Mouse (Mus musculus) limb, embryonic 15.5 days (tissue): ENCODE data around the gene Tada3. TPM values are rescaled to one million over a fixed set of nuclear protein-coding genes. Genes with fewer than 3 reads are reported as not detected.

Source experiments
- ATAC-seq: fragments of 200-750 bp; cut with Nextera tagmentation; 2 replicates; pipeline ENCODE4 v1.8.0; 2017; ENCODE audit warnings: low read depth, moderate TSS enrichment; ENCODE audit not compliant: insufficient number of reproducible peaks, low FRiP score, low TSS enrichment
- H3K27ac ChIP-seq: fragments of 300-500 bp; sonication (generic); 2 replicates; pipeline ENCODE4 v1.5.1; 2015; ENCODE audit warnings: moderate library complexity, mild to moderate bottlenecking, inconsistent platforms
- H3K27me3 ChIP-seq: fragments of 300-500 bp; sonication (generic); 2 replicates; pipeline ENCODE4 v1.6.1; 2015; ENCODE audit warnings: inconsistent platforms
- H3K36me3 ChIP-seq: fragments of 300-500 bp; sonication (generic); 2 replicates; pipeline ENCODE4 v1.6.1; 2015; ENCODE audit warnings: inconsistent platforms
- H3K4me1 ChIP-seq: fragments of 300-500 bp; sonication (generic); 2 replicates; pipeline ENCODE4 v1.6.1; 2015; ENCODE audit warnings: inconsistent platforms
- H3K4me2 ChIP-seq: fragments of 300-500 bp; sonication (generic); 2 replicates; pipeline ENCODE4 v1.6.1; 2015; ENCODE audit warnings: mild to moderate bottlenecking, inconsistent platforms
- H3K4me3 ChIP-seq: fragments of 300-500 bp; sonication (generic); 2 replicates; pipeline ENCODE4 v1.5.1; 2015; ENCODE audit warnings: mild to moderate bottlenecking, inconsistent platforms
- H3K9ac ChIP-seq: fragments of 300-500 bp; sonication (generic); 2 replicates; pipeline ENCODE4 v1.6.1; 2015; ENCODE audit warnings: inconsistent platforms
- H3K9me3 ChIP-seq: fragments of 300-500 bp; sonication (generic); 2 replicates; pipeline ENCODE4 v1.6.1; 2016; ENCODE audit warnings: inconsistent platforms
- WGBS: fragments of 180-500 bp; shearing (Covaris S2); methylation state at CpG from one replicate; pipeline ENCODE4 v1.1.7; 2015; 5-methylcytosine and 5-hydroxymethylcytosine counted together
- polyA plus RNA-seq: library from polyadenylated mRNA; unstranded; fragments of >200 nt; fragmentation: Nextera tagmentation; extraction: Ambion mirVana; gene quantifications from 2 replicates; pipeline ENCODE4 v1.2.1, GENCODE M21; 2015

Gene Tada3
- polyA plus RNA-seq, 1 experiment from 2014 or later: 45.1 TPM

- no peak for ATAC-seq
- Histone ChIP-seq H3K36me3 (peaks cover 22% of the 10 kb centered on the region), H3K27ac (no peak overlapping the region), H3K9me3 (no peaks in the 10 kb centered on the region), H3K4me1 (no peaks in the 10 kb centered on the region), H3K4me3 (no peak overlapping the region), H3K4me2 (no peak overlapping the region), H3K27me3 (no peaks in the 10 kb centered on the region), H3K9ac (no peak overlapping the region)
- 78% methylated on average over 12 of the region's 12 CpGs for WGBS
Measured at GRCm38 (mm10) chr6:113404649-113405448, 27.2 kb upstream of the Tada3 start.

- WGBS: 91% methylated on average over 13 of the region's 13 CpGs
- no peak overlapping the region for H3K27ac ChIP-seq
- H3K4me1 ChIP-seq: no peaks in the 10 kb centered on the region
Measured at GRCm38 (mm10) chr6:113402094-113402493, 24.4 kb upstream of the Tada3 start.

GRCm38 (mm10) chr6:113396270-113397030 lies 18.8 kb upstream of the Tada3 start:
- Histone ChIP-seq H3K9ac (no peak overlapping the region), H3K27ac (no peak overlapping the region), H3K27me3 (no peaks in the 10 kb centered on the region), H3K4me2 (no peak overlapping the region), H3K4me1 (peaks cover 18% of the 10 kb centered on the region), H3K36me3 (peaks cover 22% of the 10 kb centered on the region), H3K4me3 (no peak overlapping the region), H3K9me3 (no peaks in the 10 kb centered on the region)
- ATAC-seq: no peak
- WGBS: 83% methylated on average over 10 of the region's 10 CpGs

More at GRCm38 (mm10) chr6:113402094-113402493, 24.4 kb upstream of the Tada3 start:
- Histone ChIP-seq H3K9ac (no peak overlapping the region), H3K4me3 (no peak overlapping the region), H3K4me2 (no peak overlapping the region), H3K36me3 (peaks cover 16% of the 10 kb centered on the region), H3K27me3 (no peaks in the 10 kb centered on the region), H3K9me3 (no peaks in the 10 kb centered on the region)
- no peak for ATAC-seq

DNA sequence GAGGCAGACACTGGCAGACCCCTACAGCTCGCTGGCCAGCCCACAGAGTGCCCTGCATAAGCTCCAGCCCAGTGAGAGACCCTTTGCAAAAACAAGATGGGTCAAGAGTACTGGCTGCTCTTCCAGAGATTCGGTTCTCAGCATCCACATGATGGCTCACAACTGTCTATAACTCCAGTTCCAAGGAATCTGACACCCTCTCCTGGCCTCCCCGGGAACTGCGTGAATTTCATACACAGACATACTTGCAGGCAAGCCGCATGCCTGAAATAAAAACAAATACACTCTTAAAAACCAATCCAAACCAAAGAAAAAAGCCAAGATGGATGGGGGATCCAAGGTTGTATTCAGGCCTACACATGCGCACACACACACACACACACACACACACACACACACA lies 17.8 kb upstream of the Tada3 start:
- no peak overlapping the region for H3K4me2 ChIP-seq
- ATAC-seq: no peak
- H3K4me3 ChIP-seq: no peak overlapping the region
- H3K4me1 ChIP-seq: peaks cover 18% of the 10 kb centered on the region
- WGBS: 93% methylated on average over 6 of the region's 6 CpGs
- peaks cover 3% of the 10 kb centered on the region; the same call in 1 of the 2 replicates for H3K27me3 ChIP-seq
- H3K27ac ChIP-seq: no peak overlapping the region
- no peaks in the 10 kb centered on the region for H3K9me3 ChIP-seq
- peaks cover 25% of the 10 kb centered on the region for H3K36me3 ChIP-seq
- no peak overlapping the region for H3K9ac ChIP-seq

DNA sequence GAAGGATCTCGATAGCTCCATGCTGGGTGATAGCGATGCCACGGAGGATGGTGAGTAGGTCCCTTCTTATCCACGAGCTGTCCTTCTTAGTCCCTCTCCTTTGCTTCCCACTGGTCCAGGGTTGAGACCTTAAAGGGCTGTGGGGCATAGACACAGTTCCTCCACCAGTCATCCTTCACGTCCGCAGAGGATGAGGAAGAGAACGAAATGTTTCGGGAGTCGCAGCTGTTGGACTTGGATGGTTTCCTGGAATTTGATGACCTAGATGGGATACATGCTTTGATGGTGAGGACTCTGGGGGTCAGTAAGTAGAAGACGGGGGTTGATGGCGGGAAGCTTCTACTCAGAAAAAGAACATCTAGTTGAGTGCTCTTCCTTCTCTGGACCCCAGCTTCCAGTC lies 17.1 kb upstream of the Tada3 start:
- Histone ChIP-seq H3K4me3 (no peak overlapping the region), H3K9me3 (no peaks in the 10 kb centered on the region), H3K4me1 (peaks cover 18% of the 10 kb centered on the region), H3K4me2 (no peak overlapping the region), H3K9ac (no peak overlapping the region), H3K36me3 (peaks cover 32% of the 10 kb centered on the region), H3K27me3 (peaks cover 3% of the 10 kb centered on the region; the same call in 1 of the 2 replicates), H3K27ac (no peak overlapping the region)
- 88% methylated on average over 11 of the region's 11 CpGs for WGBS
- ATAC-seq: no peak

DNA sequence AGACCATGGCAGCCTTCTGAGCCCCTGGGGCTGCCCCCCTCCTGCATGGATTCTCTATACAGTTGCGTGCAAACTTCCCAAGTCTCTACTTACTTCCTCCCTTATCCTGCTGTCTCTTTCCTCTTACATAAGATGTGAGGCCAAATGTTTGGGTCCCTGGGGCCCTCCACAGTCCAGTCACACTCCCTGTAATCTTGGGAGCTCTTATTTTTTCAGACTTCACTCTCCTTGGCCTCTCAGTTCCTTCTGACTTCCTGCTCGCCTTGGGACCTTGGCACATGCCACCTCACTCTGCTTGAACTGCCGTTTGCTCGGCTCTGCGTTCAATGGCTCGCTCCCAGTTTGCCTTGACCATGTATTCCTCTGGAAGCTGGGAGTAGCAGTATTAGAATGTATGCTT lies 16.3 kb upstream of the Tada3 start:
- Histone ChIP-seq H3K9me3 (no peaks in the 10 kb centered on the region), H3K36me3 (peaks cover 41% of the 10 kb centered on the region), H3K27me3 (peaks cover 3% of the 10 kb centered on the region; the same call in 1 of the 2 replicates), H3K27ac (no peak overlapping the region), H3K4me1 (peaks cover 24% of the 10 kb centered on the region), H3K4me3 (no peak overlapping the region), H3K4me2 (no peak overlapping the region), H3K9ac (no peak overlapping the region)
- ATAC-seq: no peak
- WGBS: 88% methylated on average over 6 of the region's 6 CpGs

GRCm38 (mm10) chr6:113392387-113393071 lies 14.8 kb upstream of the Tada3 start:
- Histone ChIP-seq H3K9ac (peak overlapping the region; percentile 59), H3K27me3 (peaks cover 3% of the 10 kb centered on the region; the same call in 1 of the 2 replicates), H3K36me3 (peaks cover 50% of the 10 kb centered on the region), H3K4me3 (peak overlapping the region; percentile 47), H3K27ac (peak overlapping the region; percentile 24; the same call in 1 of the 2 replicates), H3K9me3 (no peaks in the 10 kb centered on the region), H3K4me2 (peak overlapping the region; percentile 93), H3K4me1 (peaks cover 24% of the 10 kb centered on the region)
- 2% methylated on average over 51 of the region's 51 CpGs for WGBS
- peak; percentile 40 for ATAC-seq

GRCm38 (mm10) chr6:113392015-113392386 lies 14.3 kb upstream of the Tada3 start:
- 28% methylated on average over 10 of the region's 10 CpGs for WGBS
- peak overlapping the region; percentile 93 for H3K4me2 ChIP-seq
- peak overlapping the region; percentile 59 for H3K9ac ChIP-seq
- peaks cover 3% of the 10 kb centered on the region; the same call in 1 of the 2 replicates for H3K27me3 ChIP-seq
- peaks cover 54% of the 10 kb centered on the region for H3K36me3 ChIP-seq
- H3K27ac ChIP-seq: 0 out of 2 replicates have a peak overlapping the region, but pooled peaks have one; percentile 24
- no peak for ATAC-seq
- peak overlapping the region; percentile 47 for H3K4me3 ChIP-seq
- no peaks in the 10 kb centered on the region for H3K9me3 ChIP-seq
- H3K4me1 ChIP-seq: peaks cover 24% of the 10 kb centered on the region

GRCm38 (mm10) chr6:113390715-113391114 lies 13.0 kb upstream of the Tada3 start:
- Histone ChIP-seq H3K27ac (no peak overlapping the region), H3K9me3 (no peaks in the 10 kb centered on the region), H3K36me3 (peaks cover 65% of the 10 kb centered on the region), H3K4me2 (no peak overlapping the region), H3K4me1 (peaks cover 24% of the 10 kb centered on the region), H3K4me3 (no peak overlapping the region), H3K9ac (no peak overlapping the region), H3K27me3 (peaks cover 3% of the 10 kb centered on the region; the same call in 1 of the 2 replicates)
- ATAC-seq: no peak
- 91% methylated on average over 3 of the region's 3 CpGs for WGBS

DNA sequence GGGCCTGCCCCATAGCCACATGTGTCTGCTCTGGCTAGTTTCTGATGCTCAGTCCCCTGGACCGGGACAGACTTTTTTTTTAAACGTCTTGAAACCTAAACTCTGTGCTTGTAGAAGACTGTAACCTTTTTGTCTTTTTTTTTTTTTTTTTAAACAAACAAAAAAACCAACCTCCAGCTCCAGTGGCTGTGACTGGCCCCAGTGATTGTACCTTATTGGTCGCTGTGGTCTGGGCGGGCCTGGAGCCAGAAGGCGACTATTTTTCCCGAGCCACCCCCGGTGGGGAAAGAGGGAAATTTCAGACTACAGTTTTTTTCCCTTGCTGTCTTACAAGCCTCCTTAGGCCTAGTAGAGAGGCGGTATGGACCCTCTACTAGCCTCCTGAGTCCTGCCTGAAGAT lies 11.3 kb upstream of the Tada3 start, which contains the start of gene Ttll3:
Gene Ttll3, plus strand, starts transcription at position 301 of the 400 bp plus-strand sequence.
- Histone ChIP-seq H3K4me3 (no peak within 1 kb of the TSS), H3K9ac (no peak within 1 kb of the TSS), H3K4me1 (peaks cover 24% of the 10 kb centered on the region), H3K36me3 (peaks cover 71% of the 10 kb centered on the region), H3K4me2 (no peak within 1 kb of the TSS), H3K27me3 (peaks cover 3% of the 10 kb centered on the region; the same call in 1 of the 2 replicates), H3K27ac (peak within 1 kb of the TSS; percentile 22; the same call in 1 of the 2 replicates), H3K9me3 (no peaks in the 10 kb centered on the region)
- WGBS: 69% methylated on average over 8 of the region's 8 CpGs
- ATAC-seq: no peak

GRCm38 (mm10) chr6:113386025-113386424 lies 8.3 kb upstream of the Tada3 start:
- Histone ChIP-seq H3K9me3 (no peaks in the 10 kb centered on the region), H3K4me2 (no peak overlapping the region), H3K36me3 (peaks cover 97% of the 10 kb centered on the region), H3K27me3 (peaks cover 3% of the 10 kb centered on the region; the same call in 1 of the 2 replicates), H3K9ac (no peak overlapping the region), H3K4me3 (no peak overlapping the region), H3K4me1 (peaks cover 6% of the 10 kb centered on the region; the same call in 1 of the 2 replicates), H3K27ac (no peak overlapping the region)
- 62% methylated on average over 3 of the region's 3 CpGs for WGBS
- ATAC-seq: peak; percentile 36; the same call in 1 of the 2 replicates
